Mouse (Mus musculus) neural tube, embryonic 15.5 days (tissue): Measurements from ENCODE around the gene Cand1. TPM values are rescaled to one million over a fixed set of nuclear protein-coding genes. Genes with fewer than 3 reads are reported as not detected.

Experiments
- ATAC-seq: fragments of 200-750 bp; cut with Nextera tagmentation; 2 replicates; pipeline ENCODE4 v1.8.0; 2017; ENCODE audit warnings: mild to moderate bottlenecking, moderate TSS enrichment, moderate library complexity; ENCODE audit not compliant: low FRiP score
- H3K27ac ChIP-seq: fragments of 300-500 bp; sonication (generic); replicated peaks from 2 replicates; pipeline ENCODE4 v1.5.1; 2015; ENCODE audit warnings: mild to moderate bottlenecking, inconsistent platforms
- H3K27me3 ChIP-seq: fragments of 300-500 bp; sonication (generic); replicated peaks from 2 replicates; pipeline ENCODE4 v1.6.1; 2015; ENCODE audit warnings: inconsistent platforms
- H3K36me3 ChIP-seq: fragments of 300-500 bp; sonication (generic); 2 replicates; pipeline ENCODE4 v1.6.1; 2015; ENCODE audit warnings: inconsistent platforms
- H3K4me1 ChIP-seq: fragments of 300-500 bp; sonication (generic); 2 replicates; pipeline ENCODE4 v1.6.1; 2015; ENCODE audit warnings: inconsistent platforms
- H3K4me2 ChIP-seq: fragments of 300-500 bp; sonication (generic); 2 replicates; pipeline ENCODE4 v1.6.1; 2015; ENCODE audit warnings: inconsistent platforms, mild to moderate bottlenecking, moderate library complexity
- H3K4me3 ChIP-seq: fragments of 300-500 bp; sonication (generic); replicated peaks from 2 replicates; pipeline ENCODE4 v1.5.1; 2015; ENCODE audit warnings: mild to moderate bottlenecking, inconsistent platforms
- H3K9ac ChIP-seq: fragments of 300-500 bp; sonication (generic); replicated peaks from 2 replicates; pipeline ENCODE4 v1.6.1; 2015; ENCODE audit warnings: mild to moderate bottlenecking, inconsistent platforms
- H3K9me3 ChIP-seq: fragments of 300-500 bp; sonication (generic); replicated peaks from 2 replicates; pipeline ENCODE4 v1.6.1; 2016; ENCODE audit warnings: inconsistent platforms
- WGBS: fragments of 180-500 bp; shearing (Covaris S2); methylation state at CpG from one replicate; pipeline ENCODE4 v1.1.7; 2015; ENCODE audit warnings: mixed read lengths; 5-methylcytosine and 5-hydroxymethylcytosine counted together
- polyA plus RNA-seq: library from polyadenylated mRNA; unstranded; fragments of >200 nt; fragmentation: Nextera tagmentation; extraction: Ambion mirVana; gene quantifications from 2 replicates; pipeline ENCODE4 v1.2.1, GENCODE M21; 2015

The Cand1 gene
- polyA plus RNA-seq, 1 experiment from 2014 or later = 43.1 TPM

DNA sequence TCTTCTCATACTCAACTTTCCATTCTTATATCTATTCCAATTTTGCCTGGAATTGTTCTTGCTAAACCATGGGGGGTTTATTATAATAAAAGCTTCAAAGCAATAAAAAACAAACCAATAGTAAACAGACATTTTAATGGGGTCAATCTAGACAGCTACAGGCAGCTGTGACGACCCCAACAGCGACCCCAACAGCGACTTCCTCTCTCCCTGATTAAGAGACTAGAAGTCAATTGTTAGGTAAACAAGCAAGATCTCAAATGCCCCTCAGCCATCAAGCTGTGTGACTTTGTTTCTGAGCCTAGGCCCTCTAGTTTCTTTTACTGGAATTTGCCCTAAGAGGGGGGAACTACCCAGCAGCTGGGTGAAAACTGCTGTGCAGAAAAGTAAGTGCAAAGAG, 72.0 kb downstream of the Cand1 start:
- H3K36me3 ChIP-seq = no peaks in the 10 kb centered on the region
- no peak overlapping the region for H3K4me2 ChIP-seq
- no peak overlapping the region for H3K27ac ChIP-seq
- no peak for ATAC-seq
- WGBS = 12% methylated on average over 3 of the region's 3 CpGs
- H3K4me3 ChIP-seq = no peak overlapping the region
- no peaks in the 10 kb centered on the region for H3K4me1 ChIP-seq
- no peaks in the 10 kb centered on the region for H3K27me3 ChIP-seq
- no peaks in the 10 kb centered on the region for H3K9me3 ChIP-seq
- no peak overlapping the region for H3K9ac ChIP-seq

DNA sequence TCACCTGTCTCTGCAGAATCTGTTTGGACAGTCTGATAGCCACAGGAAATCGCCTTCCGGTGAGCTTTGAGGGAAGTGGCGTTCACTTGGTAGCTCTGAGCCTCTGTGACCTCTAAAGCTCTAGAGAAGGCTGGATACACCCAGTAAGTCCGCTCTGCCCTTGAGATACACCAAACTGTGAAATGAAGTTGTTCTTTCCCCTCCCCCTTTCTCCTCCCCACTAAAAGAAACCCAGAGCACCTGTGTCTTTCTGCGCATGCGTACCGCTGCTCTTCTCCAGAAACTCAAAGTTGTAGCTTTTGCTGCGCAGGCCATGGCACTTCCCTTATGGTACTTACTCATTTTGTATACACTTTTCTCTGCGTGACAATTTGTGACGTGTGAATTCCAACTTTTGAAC, 74.8 kb downstream of the Cand1 start:
- H3K27me3 ChIP-seq = no peaks in the 10 kb centered on the region
- H3K9ac ChIP-seq = no peak overlapping the region
- H3K9me3 ChIP-seq = peaks cover 6% of the 10 kb centered on the region; the same call in 1 of the 2 replicates
- no peak overlapping the region for H3K4me2 ChIP-seq
- no peak overlapping the region for H3K27ac ChIP-seq
- no peak for ATAC-seq
- 96% methylated on average over 10 of the region's 10 CpGs for WGBS
- 0 out of 2 replicates have a peak, but pooled peaks cover 3% of the 10 kb centered on the region for H3K4me1 ChIP-seq
- no peak overlapping the region for H3K4me3 ChIP-seq
- no peaks in the 10 kb centered on the region for H3K36me3 ChIP-seq

DNA sequence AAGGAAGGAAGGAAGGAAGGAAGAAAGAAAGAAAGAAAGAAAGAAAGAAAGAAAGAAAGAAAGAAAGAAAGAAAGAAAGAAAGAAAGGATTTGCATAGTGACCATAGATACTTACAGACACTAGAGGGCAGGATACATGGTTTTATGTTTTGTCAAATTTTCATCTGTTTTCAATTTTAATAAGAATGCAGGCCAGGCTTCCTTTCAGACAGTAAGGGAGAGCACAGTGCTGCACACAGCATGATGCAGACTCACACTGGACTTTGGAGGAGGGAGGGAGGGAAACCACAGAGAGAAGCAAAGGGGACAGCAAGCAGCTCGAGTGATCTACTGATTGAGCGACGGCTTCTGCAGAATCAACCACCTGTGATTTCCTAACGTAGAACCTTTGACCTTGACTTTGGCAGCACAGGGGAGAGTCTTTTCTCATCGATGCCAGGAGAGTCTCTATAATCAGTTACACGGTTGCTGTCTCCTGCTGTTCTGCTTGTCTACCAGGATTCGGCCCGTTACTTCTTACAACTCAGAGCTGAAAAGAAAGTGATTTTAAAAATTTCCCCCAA, 78.0 kb downstream of the Cand1 start:
- Histone ChIP-seq H3K36me3 (no peaks in the 10 kb centered on the region), H3K4me1 (0 out of 2 replicates have a peak, but pooled peaks cover 3% of the 10 kb centered on the region), H3K27ac (no peak overlapping the region), H3K4me2 (no peak overlapping the region), H3K9me3 (peaks cover 6% of the 10 kb centered on the region; the same call in 1 of the 2 replicates), H3K27me3 (no peaks in the 10 kb centered on the region), H3K4me3 (no peak overlapping the region), H3K9ac (no peak overlapping the region)
- WGBS = 71% methylated on average over 8 of the region's 8 CpGs
- ATAC-seq = no peak

DNA sequence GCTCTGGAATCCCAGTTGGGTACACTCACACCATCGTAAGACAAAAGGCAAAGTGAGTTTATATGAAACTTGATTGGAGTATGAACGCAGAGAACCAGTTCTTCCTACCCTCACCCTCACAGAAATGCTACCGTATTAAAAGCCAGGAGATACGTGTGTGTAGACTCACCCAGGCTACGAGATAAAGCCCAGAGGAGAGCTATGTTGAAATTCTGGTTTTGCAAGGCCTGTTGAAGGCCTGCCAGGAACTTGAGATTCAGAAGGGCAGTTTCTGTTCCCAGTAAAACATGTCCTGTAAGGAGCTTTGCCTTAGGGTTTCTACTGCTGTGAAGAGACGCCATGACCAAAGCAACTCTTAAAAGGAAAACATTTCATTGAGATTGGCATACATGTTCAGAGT, 79.7 kb downstream of the Cand1 start:
- H3K4me3 ChIP-seq = no peak overlapping the region
- no peak overlapping the region for H3K4me2 ChIP-seq
- WGBS = 92% methylated on average over 6 of the region's 6 CpGs
- H3K27me3 ChIP-seq = no peaks in the 10 kb centered on the region
- no peak overlapping the region for H3K9ac ChIP-seq
- no peaks in the 10 kb centered on the region for H3K36me3 ChIP-seq
- H3K4me1 ChIP-seq = 0 out of 2 replicates have a peak, but pooled peaks cover 3% of the 10 kb centered on the region
- peaks cover 6% of the 10 kb centered on the region; the same call in 1 of the 2 replicates for H3K9me3 ChIP-seq
- ATAC-seq = no peak
- no peak overlapping the region for H3K27ac ChIP-seq

DNA sequence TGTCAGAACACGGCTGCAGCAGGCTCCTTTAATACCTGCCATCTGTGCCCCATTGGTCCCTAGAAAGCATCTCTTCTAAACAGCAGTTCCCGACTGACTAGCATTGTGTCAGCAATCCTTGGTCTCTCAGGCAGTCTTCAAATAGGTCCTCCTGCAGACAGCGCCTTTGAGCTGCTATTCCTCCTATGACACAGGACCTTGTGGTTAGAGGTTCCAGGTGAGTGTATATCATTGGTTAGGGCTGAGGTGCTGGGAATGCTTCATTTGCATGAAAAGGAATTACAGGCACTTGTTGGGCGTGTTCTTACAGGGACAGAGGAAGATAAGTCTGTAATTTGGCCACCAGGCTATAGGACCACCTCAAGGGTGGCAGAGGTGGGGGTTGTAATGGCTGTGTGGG, 90.6 kb downstream of the Cand1 start:
- no peak overlapping the region for H3K27ac ChIP-seq
- no peak overlapping the region for H3K4me3 ChIP-seq
- no peaks in the 10 kb centered on the region for H3K9me3 ChIP-seq
- H3K27me3 ChIP-seq = no peaks in the 10 kb centered on the region
- WGBS = 65% methylated on average over 4 of the region's 4 CpGs
- no peak overlapping the region for H3K9ac ChIP-seq
- no peak overlapping the region for H3K4me2 ChIP-seq
- no peaks in the 10 kb centered on the region for H3K4me1 ChIP-seq
- no peak for ATAC-seq
- no peaks in the 10 kb centered on the region for H3K36me3 ChIP-seq

Other genes starting within 250 kb of the Cand1 start
- gene Grip1, start 213.8 kb upstream of the Cand1 start, polyA plus RNA-seq = 18.3 and 21.7 TPM in 2 replicates